Mouse (Mus musculus) lung, adult 2 months (tissue): ENCODE results near the gene Cxcr2. TPM values are rescaled to one million over a fixed set of nuclear protein-coding genes. Genes with fewer than 3 reads are reported as not detected.

ENCODE experiments used
- DNase-seq: peaks from one replicate; pipeline ENCODE4 v3.0.0; 2022
- H3K4me1 ChIP-seq: fragments of 200-500 bp; 2 replicates; pipeline ENCODE4 v1.6.1; 2011; ENCODE audit warnings: low read length; ENCODE audit not compliant: control insufficient read depth, insufficient read depth
- H3K4me3 ChIP-seq: fragments of 200-500 bp; replicated peaks from 2 replicates; pipeline ENCODE3; 2011; ENCODE audit warnings: low read depth, mild to moderate bottlenecking, control low read depth, low read length; ENCODE audit errors: extremely low read depth
- CTCF ChIP-seq: fragments of 200-500 bp; IDR thresholded peaks from 2 replicates; pipeline ENCODE4 v1.5.1; 2011; ENCODE audit warnings: mild to moderate bottlenecking, low read length, control low read depth; ENCODE audit not compliant: insufficient read depth
- POLR2A ChIP-seq: fragments of 200-500 bp; IDR thresholded peaks from 2 replicates; pipeline ENCODE4 v1.6.1; 2011; ENCODE audit warnings: low read depth, mild to moderate bottlenecking, control low read depth, low read length, borderline replicate concordance; ENCODE audit errors: extremely low read depth
- WGBS: fragments of 180-500 bp; shearing (Covaris S2); methylation state at CpG from one replicate; pipeline ENCODE4 v1.1.7; 2018; 5-methylcytosine and 5-hydroxymethylcytosine counted together
- polyA plus RNA-seq: library from polyadenylated mRNA; depleted of rRNA; stranded (reverse); fragments of >200 nt; gene quantifications from 2 replicates; pipeline ENCODE4 v1.2.3, GENCODE M21; 2012

The Cxcr2 gene
- polyA plus RNA-seq, 1 experiment: 6.4 TPM

GRCm38 (mm10) chr1:74167136-74167535 lies 13.3 kb downstream of the Cxcr2 start:
- TF ChIP-seq POLR2A (no peak), CTCF (no peak)

GRCm38 (mm10) chr1:74169721-74170120 lies 15.9 kb downstream of the Cxcr2 start:
- Histone ChIP-seq H3K4me3 (no peak overlapping the region), H3K4me1 (no peaks in the 10 kb centered on the region)
- DNase-seq: no peak
- WGBS: 86% methylated on average over 3 of the region's 3 CpGs
- no peak for TF ChIP-seq POLR2A
- TF ChIP-seq CTCF: no peak

More at GRCm38 (mm10) chr1:74167136-74167535, 13.3 kb downstream of the Cxcr2 start:
- WGBS: 60% methylated on average over 5 of the region's 5 CpGs
- no peak for DNase-seq
- no peaks in the 10 kb centered on the region for H3K4me1 ChIP-seq
- no peak overlapping the region for H3K4me3 ChIP-seq

DNA sequence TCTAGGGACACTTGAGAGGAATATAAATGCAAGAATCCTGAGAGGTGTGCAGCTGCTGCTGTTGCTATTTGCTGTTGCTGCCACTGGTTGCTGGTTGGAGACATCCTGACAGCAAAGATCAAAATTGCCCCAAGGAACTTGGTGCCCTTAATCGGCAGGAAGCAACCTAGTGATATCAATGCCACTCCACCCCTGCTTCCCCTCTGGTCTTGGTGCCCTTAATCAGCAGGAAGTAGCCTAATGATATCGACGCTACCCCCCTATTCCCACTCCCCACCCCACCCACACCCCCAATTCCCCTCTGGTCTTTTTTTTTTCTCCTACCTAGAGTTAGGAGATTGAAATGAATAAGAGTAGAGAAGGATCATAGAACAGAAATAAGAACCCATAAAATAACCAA lies 18.9 kb downstream of the Cxcr2 start:
- no peaks in the 10 kb centered on the region; the same call in 1 of the 2 replicates for H3K4me1 ChIP-seq
- TF ChIP-seq POLR2A: no peak
- TF ChIP-seq CTCF: no peak
- no peak overlapping the region for H3K4me3 ChIP-seq
- 57% methylated on average over 3 of the region's 3 CpGs for WGBS
- no peak for DNase-seq

- DNase-seq: no peak
Measured at GRCm38 (mm10) chr1:74175731-74176130, 21.9 kb downstream of the Cxcr2 start.

GRCm38 (mm10) chr1:74178618-74179017 lies 24.8 kb downstream of the Cxcr2 start:
- Histone ChIP-seq H3K4me1 (no peaks in the 10 kb centered on the region; the same call in 1 of the 2 replicates), H3K4me3 (no peak overlapping the region)
- TF ChIP-seq CTCF (no peak), POLR2A (no peak)
- no peak for DNase-seq
- WGBS: 60% methylated on average over 3 of the region's 3 CpGs

More at GRCm38 (mm10) chr1:74175731-74176130, 21.9 kb downstream of the Cxcr2 start:
- 46% methylated on average over 4 of the region's 4 CpGs for WGBS
- H3K4me1 ChIP-seq: no peaks in the 10 kb centered on the region; the same call in 1 of the 2 replicates
- no peak overlapping the region for H3K4me3 ChIP-seq
- TF ChIP-seq POLR2A (no peak), CTCF (no peak)

DNA sequence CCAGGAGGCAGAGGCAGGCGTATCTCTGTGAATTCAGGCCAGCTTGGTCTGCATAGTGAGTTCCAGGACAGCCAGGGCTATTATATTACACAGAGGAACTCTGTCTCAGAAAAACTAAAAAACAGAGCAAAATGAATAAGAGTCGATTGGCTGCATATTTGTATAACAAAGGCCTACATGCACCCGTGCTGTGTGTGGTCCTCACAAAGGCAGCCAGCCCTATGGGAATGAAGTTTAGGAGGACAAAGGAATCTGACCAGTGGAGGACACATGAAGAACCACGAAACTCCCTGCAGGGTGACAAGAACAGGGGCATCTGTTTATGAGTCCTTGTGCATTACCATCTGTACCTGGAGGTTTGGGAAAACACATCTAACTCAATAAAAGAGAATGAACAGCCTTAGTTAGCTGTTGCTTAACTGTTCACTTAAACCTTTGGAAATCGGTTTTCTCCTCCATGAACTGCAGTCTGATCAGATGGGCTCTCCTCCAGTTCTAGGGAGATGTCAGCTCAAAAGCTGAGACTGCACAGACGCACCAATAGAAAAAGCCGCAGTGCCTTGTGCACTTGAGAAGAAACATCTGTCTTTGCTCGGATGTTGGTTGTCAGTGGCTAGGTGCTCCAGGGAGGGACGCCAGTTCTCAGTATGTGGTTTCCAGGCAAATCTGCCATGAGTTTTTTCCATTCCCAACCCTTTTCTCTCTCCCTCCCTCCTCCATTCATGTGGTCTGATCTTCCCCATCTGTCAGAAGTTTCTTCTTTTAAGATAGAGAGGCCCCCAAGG lies 26.0 kb downstream of the Cxcr2 start:
- no peak for DNase-seq
- WGBS: 63% methylated on average over 9 of the region's 9 CpGs
- H3K4me3 ChIP-seq: no peak overlapping the region
- no peak for TF ChIP-seq POLR2A
- TF ChIP-seq CTCF: no peak
- no peaks in the 10 kb centered on the region; the same call in 1 of the 2 replicates for H3K4me1 ChIP-seq

GRCm38 (mm10) chr1:74181462-74181861 lies 27.7 kb downstream of the Cxcr2 start:
- no peaks in the 10 kb centered on the region for H3K4me1 ChIP-seq
- WGBS: 54% methylated on average over 2 of the region's 2 CpGs
- H3K4me3 ChIP-seq: no peak overlapping the region
- no peak for DNase-seq
- TF ChIP-seq CTCF (no peak), POLR2A (no peak)

GRCm38 (mm10) chr1:74183006-74183405 lies 29.2 kb downstream of the Cxcr2 start:
- H3K4me1 ChIP-seq: no peaks in the 10 kb centered on the region
- WGBS: 54% methylated on average over 2 of the region's 2 CpGs
- no peak overlapping the region for H3K4me3 ChIP-seq
- TF ChIP-seq POLR2A (no peak), CTCF (no peak)
- no peak for DNase-seq

DNA sequence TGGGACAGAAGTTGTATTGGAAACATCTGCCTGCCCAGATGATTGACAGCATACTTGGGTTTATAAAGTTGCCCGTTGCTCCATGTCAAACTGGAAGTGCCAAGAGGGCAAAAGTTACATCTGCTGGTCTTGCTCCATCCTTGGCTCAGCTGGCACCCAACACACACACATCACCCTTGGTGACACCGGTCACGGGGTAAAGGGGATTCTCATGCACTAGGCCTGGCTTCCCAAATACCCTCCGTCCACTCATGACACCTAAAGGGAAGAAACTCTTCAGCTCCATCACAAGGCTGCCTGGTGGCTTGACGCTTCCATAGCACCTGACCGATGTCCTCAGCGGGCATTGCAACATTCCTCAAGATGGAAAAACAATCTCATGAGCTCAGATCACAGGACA lies 36.7 kb downstream of the Cxcr2 start:
- no peak for DNase-seq
- H3K4me3 ChIP-seq: no peak overlapping the region
- TF ChIP-seq CTCF: no peak
- TF ChIP-seq POLR2A: no peak
- 80% methylated on average over 7 of the region's 7 CpGs for WGBS
- no peaks in the 10 kb centered on the region for H3K4me1 ChIP-seq

DNA sequence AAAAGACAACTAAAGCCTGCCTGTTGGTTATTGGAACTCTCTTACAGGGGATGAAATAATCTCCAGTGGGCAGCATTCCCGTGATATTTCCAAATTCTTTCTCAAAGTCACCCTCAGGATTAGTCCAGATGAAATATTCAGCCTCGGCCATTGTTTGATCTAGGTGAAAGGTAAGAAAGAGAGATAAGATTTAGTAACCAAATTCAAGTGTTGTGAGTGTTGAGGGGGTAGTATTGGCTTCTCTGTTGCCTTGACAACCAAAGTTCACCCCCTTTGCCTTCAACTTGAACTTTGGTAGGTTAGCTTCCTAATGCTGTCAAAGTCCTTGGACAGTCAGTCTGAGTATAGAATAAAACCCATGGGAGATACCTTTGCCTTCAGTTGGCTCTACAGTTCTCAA lies 38.9 kb downstream of the Cxcr2 start:
- no peak for DNase-seq
- TF ChIP-seq CTCF (no peak), POLR2A (no peak)
- 63% methylated on average over 2 of the region's 2 CpGs for WGBS
- H3K4me3 ChIP-seq: no peak overlapping the region
- no peaks in the 10 kb centered on the region for H3K4me1 ChIP-seq
